Mouse (Mus musculus) inflammation-experienced regulatory T-cells, adult 6 months (primary cell): ENCODE results near the gene Daam2. TPM values are rescaled to one million over a fixed set of nuclear protein-coding genes. Genes with fewer than 3 reads are reported as not detected.

Source experiments
- ATAC-seq: one replicate; pipeline ENCODE4 v1.8.0; 2017
- polyA plus RNA-seq, 3 experiments: library from polyadenylated mRNA; unstranded; fragments of 100-300 nt; shearing (Covaris generic); gene quantifications; one replicate each; pipeline ENCODE4 v1.2.1; 2017

Gene Daam2
- polyA plus RNA-seq, result not detected

DNA sequence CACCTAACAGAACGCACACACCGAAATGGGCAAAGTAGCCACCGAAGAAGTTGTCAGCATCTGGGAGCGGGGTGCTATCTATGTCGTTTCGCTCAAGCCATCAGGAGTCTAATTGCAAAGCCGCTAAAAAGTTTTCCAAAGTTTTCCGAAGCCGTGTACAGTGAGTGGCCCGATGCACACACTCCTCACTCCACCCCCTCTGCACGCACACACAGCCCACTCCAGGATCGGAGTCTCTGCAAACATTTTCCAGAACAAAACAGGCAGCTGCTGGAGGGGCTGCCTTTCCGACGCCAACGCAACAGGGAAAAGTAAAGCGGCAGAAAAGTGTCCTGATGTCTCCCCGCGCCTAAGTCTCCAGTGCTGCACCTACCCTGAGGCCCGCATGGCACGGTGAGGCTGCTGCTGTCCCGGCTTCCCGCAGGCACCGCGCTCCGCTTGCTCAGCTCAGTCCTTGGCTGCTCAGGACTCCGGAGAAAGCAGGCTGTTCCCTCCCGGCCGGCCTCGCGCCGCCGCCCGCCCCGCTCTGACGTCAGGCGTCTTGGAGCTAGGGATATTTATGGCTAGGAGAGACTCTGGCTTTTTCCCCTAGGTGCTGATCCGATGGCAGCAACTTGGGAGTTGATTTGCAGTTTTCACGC lies at the start of gene Daam2:
Gene Daam2, minus strand, starts transcription at position 514 of the 641 bp plus-strand sequence.
- no peak for ATAC-seq

DNA sequence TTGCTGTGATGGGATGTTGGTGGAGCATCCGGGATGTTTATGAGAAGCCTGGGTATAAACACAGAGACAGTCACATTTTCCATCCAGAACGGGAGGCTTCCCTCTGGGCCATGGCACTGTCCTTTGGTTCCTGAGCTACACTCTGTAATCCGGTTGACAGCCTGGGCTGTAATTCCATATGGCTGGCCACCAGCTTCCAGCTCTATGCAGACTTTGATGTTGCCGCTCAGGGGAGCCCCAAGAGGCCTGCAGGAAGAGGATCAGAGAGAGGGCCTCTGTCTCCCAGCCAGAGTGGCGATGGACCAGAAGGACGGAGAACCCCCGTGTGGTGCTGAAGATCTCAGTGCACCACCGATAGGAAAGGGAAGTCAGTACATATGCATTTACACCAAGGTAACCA lies 46.2 kb upstream of the Daam2 start:
- ATAC-seq, result no peak

DNA sequence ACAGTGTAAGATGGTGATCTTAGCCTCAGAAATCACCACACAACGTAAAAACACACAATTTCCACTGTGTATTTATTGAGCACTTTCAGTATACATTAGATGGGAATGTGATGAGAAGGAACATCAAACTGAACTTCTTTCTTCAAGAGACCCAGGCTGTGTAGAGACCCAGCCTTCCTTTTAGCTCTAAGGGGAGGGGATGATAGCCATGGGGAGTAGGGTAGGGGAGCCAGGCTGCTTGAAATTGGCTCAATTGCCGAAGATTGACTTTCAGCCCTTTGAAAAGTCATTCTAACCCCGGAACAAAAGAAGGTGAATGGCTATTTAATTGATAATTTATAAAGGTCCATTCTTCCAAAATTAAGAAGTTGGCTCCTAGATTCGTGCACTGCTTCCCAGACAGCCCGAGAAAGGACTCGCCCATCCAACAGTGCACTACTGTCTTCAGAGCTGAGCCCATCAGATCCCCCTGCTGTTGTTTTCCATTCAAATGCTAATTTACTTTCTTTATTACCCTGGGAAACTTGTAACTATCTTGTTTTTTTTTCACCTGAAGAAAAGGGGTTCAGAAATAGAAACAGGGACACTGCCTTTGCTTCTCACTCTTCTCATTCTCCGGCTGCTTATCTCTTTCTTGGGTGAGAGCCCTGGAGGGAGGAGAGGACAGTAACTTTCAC lies 43.3 kb upstream of the Daam2 start:
- ATAC-seq, result no peak

DNA sequence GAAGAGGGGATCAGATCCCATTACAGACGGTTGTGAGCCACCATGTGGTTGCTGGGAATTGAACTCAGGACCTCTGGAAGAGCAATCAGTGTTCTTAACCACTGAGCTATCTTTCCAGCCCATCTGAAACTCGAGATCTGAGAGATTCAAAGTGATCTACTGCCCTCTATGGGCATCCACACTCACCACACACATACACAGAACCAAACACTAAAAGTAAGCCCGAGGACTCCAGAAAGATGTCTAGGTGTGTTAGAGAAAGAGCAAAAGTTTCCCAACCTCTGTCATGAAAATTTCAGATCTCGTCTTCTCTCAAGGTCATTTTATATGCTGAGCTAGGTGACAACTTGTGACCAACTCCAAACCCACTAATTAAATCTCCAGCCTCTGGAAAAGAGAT lies 41.3 kb upstream of the Daam2 start:
- no peak for ATAC-seq

DNA sequence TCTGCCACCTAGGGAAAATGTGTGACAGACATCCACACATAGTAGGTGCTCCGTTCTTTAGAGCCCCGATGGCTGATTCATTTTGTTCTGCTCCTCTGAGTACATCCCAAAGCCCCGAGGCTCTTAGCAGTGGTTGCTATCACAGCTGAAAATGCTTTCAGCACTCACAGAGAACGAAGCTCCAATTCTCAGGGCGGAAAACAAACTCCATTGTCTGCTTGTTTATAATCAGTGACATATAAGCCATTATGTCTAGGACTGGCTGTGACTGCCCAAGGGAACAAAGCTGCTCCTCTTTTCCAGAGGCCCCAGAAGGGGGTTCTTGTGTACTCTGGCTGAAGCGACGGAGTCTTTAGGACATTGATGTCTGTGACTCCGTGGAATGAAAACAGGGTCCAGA lies 25.9 kb upstream of the Daam2 start:
- ATAC-seq, result no peak

DNA sequence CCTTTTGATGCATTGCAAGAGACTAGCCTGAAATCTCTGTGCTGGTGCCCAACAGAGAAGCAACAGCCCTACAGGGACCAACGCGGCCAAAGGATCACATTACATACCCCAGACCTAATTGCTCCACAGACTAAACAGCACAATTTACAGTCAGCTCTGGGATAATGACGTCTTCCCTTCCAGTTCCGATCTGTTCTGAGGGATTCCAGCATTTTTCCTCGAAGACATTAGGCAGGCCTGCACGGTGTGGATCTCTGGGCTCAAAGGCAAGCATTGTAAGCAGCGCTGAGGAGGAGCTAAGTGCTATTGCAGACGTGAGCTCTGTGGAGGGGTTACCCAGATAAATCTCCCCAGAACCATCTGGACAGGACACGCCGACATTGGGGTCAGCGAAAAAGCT lies 18.3 kb upstream of the Daam2 start:
- ATAC-seq, result no peak

DNA sequence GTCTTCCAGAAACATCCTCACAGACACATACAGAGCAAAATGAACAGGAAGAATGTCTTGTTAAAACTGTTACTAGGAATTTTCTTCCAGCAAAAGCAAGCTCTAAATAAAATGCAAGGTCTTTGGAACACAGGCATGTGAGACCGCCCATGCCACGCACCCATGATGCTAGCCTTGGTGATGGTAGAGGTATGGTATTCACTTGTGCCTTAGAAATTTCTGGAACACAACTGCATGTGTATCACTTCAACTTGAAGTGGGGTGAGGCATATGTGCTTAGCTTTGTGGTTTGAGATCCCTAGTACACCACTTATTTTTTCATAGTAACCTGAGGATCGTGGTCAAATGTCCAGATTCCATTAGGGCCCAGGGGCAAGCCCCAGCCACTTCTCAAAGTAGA lies 13.2 kb upstream of the Daam2 start:
- ATAC-seq, result no peak

DNA sequence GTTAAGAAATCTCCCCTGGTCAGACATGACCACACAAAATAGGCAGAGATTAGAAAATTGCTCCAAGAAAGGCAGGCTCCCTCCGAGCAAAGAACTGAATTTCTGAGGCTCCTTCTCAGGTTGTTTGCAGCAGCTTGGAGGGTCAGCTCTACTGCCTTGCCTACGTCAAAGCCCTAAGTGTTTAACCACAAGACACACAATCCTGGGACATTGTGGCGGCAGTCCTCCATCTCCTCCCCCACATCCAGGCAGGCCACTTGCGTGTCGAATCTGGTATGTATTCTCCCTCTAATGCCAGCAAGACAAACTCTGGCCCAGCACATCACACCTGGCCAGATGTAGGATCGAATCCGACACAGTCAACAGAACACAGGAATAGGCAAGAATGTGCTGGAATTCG lies 4.6 kb upstream of the Daam2 start:
- no peak for ATAC-seq

DNA sequence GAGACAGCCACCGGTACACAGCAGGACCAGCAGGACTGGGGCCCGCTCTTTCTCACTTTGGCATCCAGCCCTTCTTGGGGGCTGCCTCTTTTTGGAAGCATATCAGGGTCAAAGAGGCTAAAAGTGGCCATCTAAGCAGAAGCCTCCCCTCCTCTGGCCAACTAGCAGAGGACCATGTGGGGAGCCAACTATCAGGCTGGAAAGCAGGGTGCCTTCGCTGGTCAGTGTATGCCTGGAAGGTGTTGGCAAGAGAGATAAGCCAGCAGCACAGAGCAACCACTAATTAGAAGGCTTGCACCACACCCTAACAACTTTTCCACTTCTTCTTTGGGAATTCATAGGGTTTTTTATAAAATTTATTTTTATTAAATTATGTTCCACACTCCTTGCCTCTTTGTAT lies 346 bp upstream of the Daam2 start:
- no peak for ATAC-seq

DNA sequence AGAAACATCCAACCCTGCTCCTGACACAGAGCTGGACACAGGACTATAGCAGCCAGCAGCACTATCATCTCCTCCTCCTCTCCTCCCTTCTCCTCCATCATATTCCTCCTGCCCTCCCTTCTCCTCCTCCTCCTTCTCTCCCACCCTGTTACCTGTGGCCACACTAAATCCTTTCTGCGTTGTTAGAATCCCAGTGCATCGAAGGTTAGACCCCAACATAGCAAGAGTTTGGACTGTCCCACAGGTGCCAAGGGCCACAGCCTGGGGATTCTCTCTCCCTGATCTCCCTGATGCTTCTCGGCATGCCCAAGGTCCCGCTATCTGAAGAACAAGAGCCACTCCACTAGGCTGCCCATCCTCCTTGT lies 745 bp downstream of the Daam2 start:
- no peak for ATAC-seq

DNA sequence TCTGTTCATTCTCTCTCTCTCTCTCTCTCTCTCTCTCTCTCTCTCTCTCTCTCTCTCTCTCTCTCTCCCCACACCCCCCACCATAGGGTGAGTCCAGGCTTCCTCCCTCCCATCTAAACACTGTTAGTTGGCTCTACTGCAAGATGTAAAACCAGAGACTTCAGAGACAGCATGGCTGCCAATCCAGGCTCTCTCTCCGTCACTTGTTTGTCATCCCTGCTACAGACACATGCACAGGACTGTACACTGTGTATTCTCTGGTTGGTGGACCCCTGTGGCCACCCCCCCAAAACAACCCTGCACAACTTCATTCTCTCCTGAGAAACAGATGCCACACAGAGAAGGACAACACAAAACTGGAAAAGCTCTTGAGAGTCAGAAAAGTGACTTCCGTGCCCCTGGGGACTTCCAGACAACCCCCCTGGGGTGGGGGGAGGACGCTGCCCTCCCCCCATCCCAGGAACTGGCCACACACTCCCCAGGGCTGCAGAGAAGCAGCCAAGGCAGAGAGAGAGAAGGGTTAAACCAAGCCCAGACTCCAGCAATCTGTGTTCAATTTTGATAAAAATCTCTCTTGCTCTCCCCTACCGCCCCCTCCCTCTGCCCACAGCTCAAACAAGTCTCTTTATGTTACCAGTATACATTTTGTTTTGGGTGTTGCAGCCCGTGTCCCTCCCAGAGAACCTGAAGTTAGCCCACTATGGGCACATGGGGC lies 1.3 kb downstream of the Daam2 start:
- ATAC-seq, result no peak

DNA sequence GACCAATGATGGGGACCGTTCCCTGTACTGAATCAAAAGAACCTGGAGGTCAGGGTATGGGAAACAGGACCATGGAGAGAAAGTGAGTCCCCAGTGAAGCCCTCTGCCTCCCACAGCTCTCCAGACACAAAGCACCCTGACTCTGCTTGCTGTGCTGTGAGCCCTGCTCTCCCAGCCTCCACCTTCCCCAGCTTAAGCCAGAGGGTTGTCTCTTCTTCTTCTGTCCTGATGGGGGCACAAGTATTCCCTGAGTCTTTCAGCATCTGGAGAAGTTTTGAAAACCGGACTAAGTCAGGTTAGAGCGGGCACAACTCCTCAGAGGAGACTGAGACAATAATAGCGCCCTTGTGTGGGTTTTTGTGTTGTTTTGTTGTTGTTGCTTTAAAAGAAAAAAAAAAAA lies 2.2 kb downstream of the Daam2 start:
- ATAC-seq, result no peak

DNA sequence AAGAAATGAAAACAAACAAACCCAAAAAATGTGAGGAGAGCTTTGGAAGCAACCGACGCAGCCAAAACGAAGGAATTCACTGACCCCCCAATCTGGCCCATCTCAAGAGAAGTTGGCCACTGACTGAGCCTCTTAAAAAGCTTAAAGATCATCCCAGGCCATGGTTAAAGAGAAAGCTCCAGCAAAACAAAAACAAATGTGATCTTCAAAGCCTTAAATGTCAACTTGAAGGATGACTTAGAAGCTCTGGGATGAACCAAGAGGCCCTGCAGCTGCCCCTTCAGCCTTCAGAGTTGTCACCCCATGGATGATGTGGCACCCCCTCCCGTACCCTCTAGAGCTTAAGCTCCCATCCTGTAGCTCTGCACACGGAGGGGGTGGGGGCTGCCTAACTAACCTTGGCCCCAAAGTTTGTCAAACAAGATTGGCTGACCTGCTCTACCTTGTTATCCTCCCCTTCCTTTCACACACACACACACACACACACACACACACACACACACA lies 4.3 kb downstream of the Daam2 start:
- no peak for ATAC-seq

DNA sequence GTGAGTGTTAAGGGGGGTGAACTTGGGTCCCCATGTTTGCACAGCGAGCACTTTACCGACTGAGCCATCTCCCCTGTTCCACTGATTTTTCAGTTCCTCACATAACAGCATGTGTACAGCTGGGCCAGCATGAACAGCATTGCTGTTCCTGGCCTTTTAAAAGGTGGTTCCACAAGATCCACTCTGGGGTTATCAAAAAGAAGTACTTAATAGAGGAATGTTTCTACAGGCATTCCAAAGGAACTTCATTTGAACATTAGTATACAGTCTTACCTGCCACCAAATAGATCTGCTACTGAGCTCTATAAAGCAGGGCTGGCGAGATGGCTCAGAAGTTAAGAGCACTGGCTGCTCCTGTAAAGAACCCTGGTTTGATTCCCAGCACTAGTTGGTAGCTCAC lies 8.0 kb downstream of the Daam2 start:
- ATAC-seq, result no peak

DNA sequence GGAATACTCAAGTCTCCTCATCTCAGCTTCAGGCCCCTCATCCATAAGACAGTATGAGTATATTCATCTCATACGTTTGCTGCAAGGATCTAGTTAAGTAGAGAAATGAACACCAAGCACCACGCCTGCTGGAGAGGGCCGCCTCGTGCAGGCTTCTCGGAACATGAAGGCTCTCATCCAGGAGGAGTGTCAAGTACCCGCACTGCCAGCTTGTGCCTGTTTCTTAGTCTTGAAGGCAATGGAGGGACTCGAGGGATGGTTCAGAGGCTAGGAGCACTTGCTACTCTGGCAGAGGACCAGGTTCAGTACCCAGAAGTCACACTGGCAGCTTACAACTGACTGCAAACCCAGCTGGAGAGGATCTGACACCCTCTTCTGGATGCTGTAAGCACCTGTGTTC lies 12.2 kb downstream of the Daam2 start:
- ATAC-seq, result no peak

DNA sequence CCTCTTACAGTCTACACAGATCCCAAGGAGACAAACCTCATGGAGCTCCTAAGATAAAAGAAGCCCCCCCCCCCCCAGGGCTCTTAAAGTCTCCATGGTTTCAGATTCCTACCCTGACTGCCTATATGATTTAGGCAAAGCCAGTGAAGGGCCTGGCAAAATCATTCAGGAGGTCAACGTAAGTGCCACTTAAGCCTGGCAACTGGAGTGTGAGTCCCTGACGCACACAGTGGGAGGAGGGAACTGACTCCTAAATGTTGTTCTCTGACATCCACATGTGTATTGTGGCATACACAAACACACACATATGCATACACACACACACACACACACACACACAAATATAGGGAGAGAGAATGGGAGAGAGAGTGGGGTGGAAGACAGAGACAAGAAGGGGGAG lies 12.7 kb downstream of the Daam2 start:
- no peak for ATAC-seq

DNA sequence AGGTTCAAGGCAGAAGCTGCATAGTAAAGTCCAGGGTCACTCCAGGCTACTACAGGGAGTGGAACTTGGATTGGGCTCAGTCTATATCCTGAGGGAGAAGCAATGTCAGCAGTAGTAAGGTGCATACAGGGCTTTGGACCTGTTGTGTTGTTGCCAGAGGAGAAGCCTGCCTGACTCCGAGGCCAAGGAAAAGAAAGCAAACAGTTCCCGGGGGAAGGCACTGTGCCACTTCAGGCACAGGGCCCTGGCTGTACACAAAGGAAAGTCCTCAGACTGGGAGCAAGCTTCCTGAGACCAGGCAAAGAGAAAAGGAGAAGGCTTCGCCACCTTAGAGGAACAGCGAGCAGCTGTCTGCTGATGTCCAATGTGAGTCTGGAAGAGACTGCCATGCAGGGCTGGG lies 18.1 kb downstream of the Daam2 start:
- no peak for ATAC-seq

DNA sequence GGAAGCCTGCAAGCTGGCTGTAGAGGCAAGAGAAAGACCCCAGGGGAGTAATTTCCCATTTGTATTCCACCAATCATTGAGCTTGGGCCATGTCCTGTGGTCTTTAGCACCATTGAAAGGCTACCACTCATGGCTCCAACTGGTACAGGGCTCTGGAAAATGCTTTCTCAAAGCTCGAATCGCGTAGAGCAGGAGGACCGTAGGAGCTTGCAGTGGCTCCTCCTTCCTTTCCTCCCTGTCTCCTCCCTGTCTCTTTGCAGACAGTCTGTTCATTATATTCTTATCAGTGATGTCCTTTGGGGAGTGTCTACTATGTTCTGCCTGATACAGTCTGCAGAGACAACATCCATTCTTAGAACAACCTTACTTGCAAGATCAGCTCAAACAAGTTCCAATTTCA lies 18.7 kb downstream of the Daam2 start:
- ATAC-seq, result no peak

DNA sequence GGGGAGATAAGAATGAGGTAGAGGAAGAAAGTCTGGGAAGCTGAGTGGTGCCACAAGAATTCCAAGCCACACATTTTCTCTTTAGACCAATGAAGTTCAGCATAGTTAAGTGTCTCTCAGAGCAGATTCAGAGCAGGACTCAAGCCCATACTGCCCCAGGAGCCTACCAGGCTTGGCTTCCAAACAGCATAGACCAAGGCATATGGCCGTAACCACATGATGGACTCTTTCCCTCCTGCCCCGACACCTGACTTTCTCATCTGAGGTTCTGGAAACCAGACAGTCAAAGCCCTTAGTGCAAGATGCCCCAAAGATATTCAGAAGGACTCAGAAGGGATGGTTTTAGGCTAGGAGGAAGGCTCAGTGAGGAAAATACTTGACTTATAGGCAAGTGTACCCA lies 19.6 kb downstream of the Daam2 start:
- no peak for ATAC-seq

DNA sequence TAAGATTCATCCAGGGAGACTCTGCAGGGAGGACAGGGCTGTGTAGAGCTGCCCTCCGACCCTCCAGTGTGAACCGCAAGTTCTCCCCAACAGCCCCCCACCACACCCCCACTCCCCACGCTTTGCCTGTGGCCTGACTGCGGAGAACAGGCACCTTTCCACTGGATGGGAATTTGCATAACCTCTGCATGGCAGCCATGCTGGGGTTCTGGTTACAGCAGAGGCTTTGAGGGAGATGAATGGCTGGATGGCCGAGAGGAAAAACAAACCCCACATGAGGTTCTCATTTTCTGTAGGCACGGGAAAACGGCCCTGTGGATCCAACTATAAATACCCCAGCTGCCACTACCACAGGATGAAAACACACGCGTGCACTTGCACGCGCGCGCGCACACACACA lies 23.4 kb downstream of the Daam2 start:
- no peak for ATAC-seq

DNA sequence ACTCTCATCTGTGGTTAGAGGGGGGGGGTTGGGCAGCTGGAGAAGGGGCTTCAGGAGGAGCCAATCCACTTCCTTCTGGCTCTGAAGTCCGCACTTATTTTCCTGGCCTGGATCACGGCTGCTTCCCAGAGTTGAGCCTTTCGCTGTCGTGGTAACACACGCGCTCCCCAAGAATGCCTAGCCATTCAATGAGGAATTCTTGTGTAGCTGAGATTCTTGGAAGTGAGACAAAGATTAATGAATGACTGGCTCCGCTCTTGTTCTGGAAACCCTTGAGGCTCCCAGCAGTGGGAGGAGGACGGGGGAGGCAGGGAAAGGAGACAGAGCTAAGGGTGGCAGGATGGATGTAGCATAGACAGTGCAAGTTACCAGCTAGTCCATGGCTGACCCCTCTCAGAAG lies 24.9 kb downstream of the Daam2 start:
- no peak for ATAC-seq

DNA sequence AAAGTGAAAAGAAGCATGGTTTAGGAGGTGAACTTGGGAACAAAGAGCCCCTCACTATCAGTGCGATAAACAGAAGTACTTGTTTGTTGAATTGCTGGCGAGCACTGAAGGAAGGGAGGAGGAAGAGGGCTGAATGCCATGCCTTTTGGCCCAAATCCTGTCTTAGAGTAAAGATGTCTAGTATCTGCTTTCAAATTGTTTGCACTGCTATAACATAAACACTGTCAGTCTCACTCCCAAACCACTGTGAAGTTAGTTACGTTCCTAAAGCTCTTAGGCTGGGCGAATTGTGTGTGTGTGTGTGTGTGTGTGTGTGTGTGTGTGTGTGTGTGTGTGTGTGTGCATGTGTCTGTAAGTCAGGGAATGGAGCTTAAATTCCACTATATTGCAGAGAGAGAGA lies 28.6 kb downstream of the Daam2 start:
- ATAC-seq, result no peak

DNA sequence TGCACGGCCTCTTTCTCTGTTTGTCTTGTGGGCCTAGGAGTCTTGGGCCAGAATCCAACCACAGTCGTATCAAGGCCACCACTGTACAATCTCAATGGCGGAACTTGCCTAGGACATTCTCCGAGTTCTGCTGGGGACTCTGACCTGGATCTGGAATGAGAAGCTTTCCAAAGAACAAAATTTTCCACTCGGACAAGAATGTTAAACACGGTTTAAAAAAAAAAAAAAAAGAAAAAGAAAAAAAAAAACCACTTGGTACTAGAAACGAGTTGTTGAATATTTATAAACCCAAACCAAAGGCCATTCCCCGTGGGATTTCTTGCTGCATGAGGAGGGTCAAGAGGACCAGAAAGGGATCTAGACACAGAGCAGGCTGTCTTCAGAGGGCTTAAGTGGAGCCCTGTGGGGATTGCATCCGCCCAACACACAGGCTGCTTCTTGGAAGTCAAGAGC lies 29.9 kb downstream of the Daam2 start:
- no peak for ATAC-seq

DNA sequence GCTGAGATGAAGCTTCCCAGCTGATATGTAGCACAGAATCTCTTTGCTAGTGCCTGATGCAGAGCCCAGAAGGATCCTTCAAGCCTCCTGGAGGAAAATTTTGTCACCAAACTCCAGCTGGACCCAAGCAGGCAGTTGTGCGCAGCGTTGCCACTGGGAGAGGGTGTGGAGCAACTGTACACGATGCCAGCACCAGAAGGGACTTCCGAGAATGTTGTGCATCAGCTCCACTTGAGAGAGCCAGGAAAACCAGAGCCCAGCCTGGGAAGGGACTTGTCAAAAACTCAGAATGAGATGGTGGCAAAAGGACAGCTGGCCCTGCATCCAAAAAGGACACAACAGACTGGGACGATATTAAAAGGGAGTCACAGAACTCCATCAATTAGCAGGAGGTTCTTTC lies 32.5 kb downstream of the Daam2 start:
- no peak for ATAC-seq
